Mouse (Mus musculus) lung, postnatal 36 days (tissue): ENCODE measurements around the gene Nap1l5.

Experiments used
- DNase-seq: peaks from one replicate; pipeline ENCODE4 v3.0.0; 2022; ENCODE audit warnings: mixed read lengths

Gene Nap1l5

DNA sequence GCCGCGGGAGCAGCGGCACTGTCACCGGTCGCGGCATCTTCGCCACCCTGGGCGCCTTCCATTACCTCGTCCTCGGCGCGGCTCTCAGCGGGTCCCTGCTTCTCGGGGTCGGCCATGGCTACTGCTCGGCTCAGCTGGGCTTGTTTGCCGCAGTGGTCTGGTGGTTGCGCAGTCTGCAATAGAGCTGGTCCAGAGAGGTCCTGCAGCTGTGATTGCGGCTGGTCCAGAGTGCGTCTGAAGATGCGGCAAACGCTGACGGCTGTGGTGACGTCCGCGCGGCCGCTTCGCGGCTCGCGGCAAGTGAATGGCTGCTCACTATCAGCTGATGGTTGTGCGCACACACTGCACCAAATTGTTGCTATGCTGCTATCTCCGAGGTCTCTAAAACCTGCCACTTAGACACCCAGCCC is at the start of gene Nap1l5:
Gene Nap1l5, minus strand, starts transcription at position 225 of the 410 bp plus-strand sequence.
- peak; percentile 10 for DNase-seq

DNA sequence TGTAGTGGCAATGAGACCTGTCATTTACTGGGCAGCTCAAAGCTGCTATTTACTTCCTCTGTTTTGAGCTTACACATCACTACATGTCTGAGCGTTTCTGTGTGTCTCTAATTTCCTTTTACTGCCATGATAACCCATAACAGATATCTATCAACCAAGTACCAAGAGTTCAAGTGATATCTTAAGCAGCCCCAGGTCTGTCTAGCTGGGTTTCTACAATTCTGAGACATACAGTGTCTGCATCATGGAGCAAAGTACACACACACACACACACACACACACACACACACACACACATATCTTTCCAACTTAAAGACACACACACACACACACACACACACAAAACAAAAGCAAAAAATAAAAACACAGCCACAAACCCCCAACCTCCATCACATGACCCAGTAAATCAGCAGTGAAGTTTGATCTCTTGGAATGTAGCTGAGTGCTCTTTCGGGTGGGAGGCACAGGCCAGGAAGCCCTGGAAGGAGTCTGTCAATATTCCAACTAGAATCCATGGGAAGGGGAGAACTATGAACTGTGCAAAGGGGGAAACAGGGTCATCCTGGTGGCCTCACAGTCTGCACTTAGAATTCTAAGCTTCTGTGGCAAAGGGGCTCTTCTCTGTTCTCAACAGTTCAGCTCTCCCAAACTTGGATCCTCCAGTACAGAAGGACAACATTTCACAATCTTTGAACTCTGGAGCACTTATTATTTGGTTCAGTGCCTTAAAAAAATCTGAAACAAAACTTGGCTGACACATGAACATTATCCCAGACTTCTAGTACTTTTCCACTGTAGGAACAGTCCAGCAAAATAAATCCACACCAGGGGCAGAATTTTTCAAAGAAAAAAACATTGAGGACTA is 44.5 kb upstream of the Nap1l5 start:
- peak; percentile 41 for DNase-seq

DNA sequence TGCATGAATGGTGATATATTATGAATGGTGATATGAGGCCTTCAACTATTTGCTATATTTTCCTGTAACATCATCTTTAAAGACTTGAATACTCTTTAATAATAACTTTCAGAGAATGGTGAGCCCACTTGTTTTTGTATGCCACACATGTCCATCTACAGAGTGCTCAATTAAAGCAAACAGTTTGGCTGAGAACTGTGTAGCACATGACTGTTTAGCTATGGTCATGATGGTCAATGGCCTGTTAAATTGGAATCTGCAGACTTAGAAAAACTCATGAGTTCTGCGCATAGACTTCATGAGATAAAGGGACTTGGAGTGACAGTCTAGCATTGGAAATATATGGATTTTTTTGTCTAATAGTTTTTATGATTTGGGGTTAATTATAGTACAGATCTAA is 43.5 kb upstream of the Nap1l5 start:
- DNase-seq: no peak

DNA sequence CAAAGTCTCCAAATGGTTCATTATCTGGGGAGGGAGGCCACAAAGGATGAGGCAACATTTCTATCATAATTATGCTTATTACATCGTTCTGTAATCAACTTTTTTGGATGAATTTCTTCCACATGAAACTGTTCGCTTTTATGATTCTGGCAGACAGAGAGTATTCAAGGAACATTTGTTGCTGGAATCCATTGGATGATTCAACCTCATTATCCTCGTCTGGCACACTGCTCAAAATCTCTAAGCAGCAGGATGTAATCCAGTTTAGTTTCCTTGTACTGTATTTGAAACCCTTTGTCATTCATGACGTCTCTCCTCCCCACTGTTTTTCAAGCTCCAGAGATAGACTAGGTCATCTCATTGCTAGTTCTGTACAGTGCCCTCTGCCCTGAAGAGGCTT is 40.0 kb upstream of the Nap1l5 start:
- DNase-seq: peak; percentile 15

DNA sequence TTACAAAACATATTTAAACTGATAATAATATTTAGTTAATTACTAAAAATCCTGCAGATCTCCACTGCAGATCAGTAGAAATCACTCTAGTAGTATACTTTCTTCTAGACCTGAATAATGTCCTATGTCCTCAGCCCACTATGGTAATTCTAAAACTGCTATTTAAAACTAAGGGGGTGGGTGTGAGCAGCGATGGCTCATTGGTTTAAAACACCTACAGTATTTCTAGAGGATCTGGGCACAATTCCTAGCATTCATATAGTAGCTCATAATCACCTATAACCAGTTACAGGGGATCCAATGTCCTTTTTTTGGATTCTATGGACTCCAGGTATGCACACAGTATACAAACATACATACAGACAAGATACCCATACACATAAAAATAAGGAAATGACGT is 39.4 kb upstream of the Nap1l5 start:
- DNase-seq: no peak

DNA sequence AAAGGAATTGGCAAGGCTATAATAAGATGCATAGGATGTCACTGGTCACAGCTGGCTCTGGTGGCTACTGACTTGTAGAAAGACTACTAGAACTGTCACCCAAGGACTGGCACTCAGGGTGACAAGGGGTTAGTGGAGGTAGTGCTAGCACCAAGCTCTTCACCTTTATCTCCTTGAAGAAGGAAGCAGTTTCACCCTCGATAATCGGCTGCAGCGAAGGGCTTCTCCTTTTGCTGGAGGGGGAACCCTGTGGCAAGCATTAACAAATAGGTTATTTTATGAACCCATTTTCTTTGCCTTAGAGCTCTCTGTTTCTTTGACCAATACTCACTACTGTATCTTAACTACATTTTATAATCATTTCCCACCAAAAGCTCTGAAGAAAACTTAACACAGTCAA is 37.1 kb upstream of the Nap1l5 start:
- no peak for DNase-seq

DNA sequence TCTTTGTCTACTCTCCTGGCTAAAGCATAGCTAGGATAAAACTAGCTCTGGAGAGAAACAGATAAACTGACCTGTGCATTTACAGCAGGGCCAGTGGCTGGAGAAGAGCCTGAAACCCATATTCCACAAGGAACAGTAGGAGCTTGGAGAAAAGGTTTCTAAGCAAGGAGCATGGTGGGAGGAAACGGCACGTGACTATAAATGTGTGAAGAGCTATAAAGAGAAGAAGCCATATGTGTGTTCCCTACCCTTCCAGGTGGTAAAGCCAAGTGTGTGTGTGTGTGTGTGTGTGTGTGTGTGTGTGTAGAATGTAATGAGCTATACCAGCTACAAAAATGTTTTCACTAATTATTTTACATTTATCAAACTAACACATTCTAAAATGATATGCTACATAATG is 35.4 kb upstream of the Nap1l5 start:
- DNase-seq: no peak

DNA sequence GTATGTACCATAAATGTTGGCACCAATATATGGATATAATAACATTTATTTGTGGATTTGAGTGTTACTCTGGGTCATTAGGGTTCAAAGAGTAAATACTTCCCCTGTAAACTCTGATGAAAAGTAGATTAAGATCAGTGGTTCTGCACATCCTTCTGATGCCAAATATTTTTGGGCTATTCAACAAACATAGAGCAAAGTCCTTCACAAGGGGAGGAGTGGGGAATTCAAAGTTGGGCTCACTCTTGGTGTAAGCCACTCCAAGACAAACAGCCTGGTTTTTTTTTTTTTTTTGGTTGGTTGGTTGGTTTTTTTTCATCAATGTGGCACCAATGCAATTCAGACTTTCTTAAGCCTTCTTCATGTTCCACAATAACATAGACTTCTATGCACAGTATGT is 30.9 kb upstream of the Nap1l5 start:
- DNase-seq: no peak

DNA sequence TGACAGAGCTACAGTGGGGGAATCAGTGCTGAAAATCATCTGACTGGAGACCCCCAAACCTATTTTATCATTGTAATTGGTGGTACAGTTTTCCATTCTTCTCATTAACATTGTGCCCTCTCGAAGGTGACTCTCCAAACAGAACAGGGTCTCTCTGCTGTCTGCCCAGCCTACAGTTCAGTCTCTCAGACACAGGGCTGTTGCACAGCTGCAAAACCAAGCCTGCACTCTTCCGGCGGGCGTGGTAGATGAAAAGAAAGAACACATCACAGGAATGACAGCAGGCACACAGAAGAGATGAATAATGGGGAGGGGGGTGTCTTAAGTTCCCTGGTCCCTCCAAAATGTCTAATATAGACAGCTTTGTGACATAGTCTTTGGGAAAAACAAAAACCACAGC is 27.3 kb upstream of the Nap1l5 start:
- DNase-seq: no peak

DNA sequence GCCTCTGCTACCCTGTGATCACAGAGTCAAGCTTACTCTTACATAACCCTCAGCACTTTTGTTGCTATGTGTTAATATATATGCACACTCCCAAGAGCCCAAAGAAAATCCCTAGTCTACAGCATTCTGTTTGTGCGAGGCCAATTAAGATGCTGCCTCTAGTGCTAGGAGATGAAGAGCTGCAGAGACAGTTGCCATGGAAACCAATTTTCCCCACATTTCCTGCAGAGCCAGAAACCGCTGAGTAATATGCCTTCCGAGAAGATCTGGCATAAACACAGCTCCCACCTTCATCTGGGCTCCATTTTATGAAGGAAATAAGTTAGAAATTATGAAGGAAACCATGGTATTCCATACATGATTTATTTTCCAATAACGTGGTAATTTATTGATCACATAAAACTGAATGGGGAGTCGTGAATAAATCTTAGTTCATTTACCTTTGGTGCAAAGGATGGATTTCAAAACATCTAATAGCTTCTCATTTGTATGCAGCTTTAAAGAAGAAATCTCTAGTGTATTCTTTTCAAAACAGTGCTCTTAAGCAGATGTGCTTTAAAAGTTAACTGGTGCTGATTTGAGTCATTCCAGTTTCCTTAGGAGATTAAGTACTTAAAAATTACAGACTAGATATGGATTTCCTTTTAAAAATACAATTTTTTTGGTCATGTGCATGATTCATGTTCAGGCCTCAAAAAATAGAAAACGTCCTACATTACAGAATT is 26.5 kb upstream of the Nap1l5 start:
- no peak for DNase-seq

DNA sequence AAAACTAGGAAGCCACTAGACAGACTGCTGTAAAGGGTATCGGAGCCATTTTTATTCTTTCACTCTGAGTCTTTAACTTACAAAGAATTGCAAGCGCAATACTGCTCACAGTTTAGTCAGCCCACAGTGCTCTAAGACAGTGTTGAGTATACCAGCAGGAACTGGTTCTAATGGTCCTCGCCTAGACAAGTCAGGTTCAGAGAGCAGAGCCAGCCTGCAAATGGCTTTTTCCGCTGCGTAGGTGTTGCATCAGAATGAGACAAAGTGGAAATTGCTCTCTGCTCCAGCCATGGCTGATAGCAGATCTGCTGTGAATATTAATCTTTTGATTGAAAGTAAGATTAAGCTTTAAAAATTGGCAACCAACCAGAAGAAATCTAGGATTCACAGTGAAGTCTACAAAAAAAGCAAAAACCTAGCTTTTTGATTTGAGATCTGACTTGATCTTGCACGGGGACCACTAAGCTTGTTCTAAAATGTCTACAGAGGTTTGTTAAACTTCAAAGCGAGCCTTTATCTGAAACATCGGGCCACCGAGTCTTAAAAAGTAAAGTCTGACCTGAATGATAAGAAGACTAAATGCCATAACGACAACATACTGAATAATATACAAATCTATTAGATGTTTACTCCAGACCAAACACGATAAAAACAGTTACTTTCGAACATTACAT is 25.8 kb upstream of the Nap1l5 start:
- DNase-seq: no peak

DNA sequence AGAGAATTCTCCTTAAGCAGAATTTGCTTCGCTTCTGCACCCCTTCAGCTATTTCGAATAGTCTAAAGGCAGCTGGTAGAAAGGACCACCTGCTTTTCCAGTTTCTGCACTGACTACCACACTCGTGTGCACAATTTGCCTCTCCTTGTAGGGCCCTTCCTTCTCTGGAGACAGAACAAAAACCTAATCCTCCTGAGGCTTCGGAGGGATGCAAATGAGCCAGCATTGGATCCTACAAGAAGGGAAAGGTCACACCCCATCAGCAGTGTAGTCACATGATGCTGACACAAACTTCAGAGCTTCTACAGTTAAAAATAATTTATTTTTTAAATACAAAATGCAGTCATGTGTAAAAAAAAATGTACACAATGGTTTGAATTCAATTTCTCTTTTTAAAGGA is 24.3 kb upstream of the Nap1l5 start:
- DNase-seq: no peak

DNA sequence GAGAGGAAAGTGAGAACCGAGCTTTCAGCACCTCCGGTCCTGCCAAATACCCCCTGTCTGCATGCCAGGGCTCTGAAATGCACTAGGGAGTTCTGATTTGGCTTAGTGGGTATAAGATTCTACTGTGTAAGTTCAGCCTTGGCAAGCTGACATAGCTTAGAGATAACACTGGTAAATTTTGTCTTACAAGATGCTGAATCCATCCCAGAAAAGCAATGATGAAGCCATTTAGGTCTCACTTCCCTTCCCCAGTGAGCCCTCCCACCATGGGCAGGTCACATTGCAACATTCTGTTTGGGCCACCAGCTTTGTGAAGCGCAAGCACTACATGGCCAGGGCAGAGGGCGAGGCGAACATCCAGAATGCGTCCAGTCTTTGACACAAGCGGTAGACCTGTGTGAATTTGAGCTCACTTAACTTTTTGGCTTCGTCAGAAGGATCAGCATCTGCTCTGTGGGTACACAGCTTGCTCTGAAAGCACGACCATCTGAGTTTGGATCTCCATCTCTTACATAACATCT is 23.1 kb upstream of the Nap1l5 start:
- peak; percentile 65 for DNase-seq

DNA sequence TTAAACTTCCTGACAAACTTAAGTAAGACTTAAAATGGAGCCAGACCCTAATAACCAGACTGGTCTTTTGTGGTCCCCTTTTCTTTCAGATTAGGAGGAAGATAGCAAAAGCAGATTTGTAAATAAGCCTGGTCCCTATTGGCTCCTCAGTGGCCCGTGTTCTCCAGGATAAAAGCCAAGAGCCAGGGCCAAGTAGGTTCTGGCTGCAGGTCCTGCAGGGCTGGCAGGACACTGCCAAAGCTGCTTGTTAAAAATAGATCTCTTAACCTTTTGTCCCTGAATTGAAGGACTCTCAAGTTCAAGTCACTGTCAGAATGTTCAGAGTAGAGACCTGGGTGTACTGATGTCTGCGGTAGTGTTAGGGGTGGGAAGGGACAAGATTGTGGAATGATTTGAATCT is 21.0 kb upstream of the Nap1l5 start:
- peak; percentile 59 for DNase-seq

DNA sequence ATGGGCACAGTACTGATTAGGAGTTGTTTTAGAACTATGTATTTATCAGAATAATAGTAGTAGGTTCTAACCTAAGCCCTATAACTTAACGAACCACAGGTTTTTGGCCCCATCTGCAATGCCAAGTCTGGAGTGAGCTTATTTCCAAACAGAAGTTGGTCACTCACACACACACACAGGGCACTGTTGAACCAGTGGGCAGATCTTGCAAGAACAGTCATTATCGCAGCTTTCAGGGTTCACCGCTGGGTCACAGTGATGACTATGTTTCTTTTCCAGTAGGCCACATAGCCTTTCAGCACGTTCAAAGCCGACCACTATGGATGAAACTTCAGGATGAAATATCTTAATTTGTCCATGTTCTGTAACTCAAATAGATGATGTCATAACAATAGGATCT is 15.6 kb upstream of the Nap1l5 start:
- DNase-seq: no peak

DNA sequence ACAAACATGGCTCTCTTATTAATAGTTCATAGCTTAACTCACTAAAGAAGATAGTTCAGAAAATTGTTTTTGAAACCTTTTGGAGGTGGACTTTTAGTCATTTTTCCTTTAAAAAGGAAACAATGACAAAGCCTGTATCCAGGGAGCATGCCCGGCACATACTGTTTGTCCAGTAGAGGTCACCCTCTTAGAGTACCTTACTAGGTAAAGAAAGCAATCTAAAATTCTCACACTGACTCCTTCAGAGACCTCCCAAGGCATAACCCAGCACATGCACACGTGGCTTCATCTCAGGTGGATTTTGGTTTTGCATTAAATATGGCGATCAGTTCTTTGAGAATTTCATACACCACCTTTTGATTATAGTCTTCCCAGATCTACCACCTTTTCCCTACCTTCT is 14.7 kb upstream of the Nap1l5 start:
- DNase-seq: peak; percentile 38

DNA sequence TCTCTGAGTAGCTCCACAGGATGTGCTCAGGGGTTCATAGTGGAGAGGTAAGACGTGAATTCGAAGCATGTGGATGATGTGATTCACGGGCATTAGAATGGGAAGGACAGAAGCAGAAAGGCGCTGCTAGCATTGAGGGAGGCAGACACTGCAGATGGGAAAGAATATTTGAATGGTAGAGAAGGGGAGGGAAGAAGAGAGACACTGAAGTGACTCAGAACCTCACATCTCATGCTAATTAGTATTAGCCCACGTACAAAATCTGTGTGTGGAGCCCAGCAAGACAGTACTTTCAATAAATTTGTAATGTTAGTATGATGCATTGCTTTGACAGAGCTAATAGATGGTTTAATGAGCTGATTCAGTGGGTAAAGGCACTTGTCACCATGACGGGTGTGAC is 13.9 kb upstream of the Nap1l5 start:
- no peak for DNase-seq

DNA sequence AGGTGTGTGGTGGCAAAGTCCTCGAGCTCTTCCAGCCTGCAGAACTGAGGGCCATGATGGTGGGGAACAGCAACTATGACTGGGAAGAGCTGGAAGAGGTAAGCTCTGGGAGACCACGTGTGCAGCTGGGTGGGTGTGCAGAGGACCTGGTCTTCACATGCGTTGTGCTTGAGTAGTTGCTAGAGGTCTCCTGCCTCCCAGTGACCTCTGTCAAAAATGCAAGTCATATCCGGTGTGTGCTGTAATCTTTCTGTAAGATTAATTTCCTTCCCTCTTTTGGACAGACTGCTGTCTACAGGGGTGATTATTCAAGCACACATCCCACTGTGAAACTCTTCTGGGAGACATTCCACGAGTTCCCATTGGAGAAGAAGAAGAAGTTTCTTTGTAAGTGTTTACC is 9.6 kb upstream of the Nap1l5 start:
- DNase-seq: no peak

DNA sequence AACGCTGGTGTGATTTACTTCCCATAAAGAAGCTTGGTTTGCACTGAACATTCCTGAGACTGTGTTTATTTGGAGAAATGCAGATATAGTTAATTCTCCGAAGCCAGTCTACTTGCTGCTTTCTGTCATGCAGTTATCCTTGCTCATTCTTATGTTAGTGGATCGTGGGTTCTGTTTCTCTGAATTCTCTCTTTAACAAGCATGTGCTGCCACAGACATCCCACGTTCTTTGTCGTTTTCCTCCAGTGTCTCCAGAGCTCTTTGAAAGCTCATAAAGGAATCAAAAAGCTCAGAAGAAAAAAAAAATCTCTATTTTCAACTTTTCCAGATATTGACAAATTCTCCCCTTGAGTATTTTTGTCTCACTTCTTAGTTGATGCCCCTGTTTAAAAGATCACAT is 7.1 kb upstream of the Nap1l5 start:
- DNase-seq: no peak

DNA sequence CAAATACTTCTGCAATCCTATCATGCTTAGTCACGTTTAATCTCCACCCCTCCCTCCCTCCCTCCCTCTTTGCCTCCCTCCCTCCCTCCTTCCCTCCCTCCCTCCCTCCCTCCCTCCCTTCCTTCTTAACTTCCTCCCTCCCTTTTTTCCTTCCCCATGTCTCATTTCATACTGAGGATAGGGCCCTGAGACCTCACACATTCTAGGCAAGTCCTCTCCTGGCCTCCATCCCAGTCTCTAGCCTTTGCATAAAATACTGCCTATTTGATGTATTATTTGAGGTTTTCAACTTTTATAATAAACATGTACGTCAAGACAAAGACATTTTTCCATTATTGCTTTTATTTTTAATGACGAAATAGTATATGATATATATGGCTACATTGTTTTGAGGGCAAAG is 6.7 kb upstream of the Nap1l5 start:
- no peak for DNase-seq

DNA sequence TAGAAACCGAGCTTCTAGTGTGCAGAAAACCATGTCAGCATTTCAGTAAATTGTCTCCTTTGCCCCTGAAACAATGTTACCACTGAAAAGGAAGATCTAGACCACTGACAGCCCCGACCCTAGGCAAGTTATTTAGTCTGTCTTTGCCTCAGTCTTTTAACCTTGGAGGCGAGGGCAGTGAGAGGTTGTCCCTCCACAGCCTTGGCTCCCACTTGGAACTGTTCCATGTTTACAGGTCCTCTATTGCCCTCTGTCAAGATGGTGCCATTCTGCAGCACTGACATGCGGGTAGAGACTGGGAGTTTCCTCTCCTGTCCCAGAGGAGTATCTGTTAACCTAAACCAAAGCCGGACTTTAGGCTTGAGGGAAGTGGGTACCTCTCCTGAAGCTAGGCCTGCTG is 6.0 kb upstream of the Nap1l5 start:
- DNase-seq: no peak

DNA sequence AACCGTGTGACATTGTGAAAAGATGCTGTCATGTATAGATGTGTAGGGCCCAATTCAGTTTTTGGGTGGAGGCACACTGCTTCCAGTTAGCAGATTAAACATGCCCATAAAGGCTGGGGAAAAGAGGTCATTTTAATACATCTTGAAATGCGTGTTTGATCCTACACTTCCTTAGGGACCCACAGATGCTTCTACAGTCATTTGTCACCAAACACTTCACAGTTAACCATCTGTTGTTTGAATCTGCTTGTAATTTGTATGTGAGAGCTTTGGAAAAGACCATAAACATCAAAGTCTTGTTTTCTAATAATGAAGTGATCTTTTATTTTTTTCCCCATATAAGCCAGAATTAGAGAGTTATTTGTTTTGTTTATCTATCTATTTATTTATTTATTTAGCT is 915 bp upstream of the Nap1l5 start:
- no peak for DNase-seq

DNA sequence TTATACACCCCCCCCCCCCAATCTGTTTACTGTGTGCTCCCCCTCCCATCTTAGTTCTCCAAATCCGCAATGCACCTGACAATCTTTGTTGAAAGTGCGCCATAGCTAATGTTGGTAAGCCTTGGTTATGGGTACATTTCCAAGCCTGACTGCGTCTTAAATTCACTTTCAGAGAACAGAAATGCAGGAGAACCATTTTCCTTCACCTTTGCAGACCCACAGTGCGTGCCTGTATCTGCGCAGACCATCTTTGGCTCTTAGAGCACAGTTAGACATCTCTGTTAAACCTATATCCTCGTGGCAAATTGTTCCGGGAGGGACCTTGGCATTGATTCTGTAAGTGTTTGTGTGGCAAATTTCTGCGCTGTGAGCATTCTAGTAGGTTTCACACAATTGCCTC is 460 bp upstream of the Nap1l5 start:
- DNase-seq: no peak

DNA sequence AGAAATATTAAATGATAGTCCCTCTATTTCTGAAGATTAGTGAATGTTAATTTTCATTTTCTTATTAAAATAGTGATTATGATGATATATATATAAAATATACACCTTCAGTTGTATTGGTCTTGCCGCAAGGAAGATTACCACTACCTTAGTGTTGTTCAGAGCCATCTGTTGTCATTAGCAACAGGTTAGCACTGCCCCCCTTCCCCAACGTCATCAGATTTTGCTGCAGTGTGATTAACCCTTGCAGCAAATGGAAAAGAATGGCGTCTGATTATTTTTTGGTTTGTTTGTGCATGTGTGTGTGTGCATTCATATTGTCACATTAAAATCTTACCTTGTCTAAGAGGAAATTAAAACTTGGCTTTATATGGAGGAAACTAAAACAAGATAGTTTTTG is 2.3 kb downstream of the Nap1l5 start:
- no peak for DNase-seq
